Mouse (Mus musculus) E14TG2a.4 (cell line): ENCODE measurements around the gene Mnd1.

ENCODE experiments used
- CTCF ChIP-seq: conservative IDR thresholded peaks from 2 replicates; pipeline ENCODE4 v1.5.1; 2014; ENCODE audit warnings: low read length
- POU5F1 ChIP-seq: IDR thresholded peaks from 2 replicates; pipeline ENCODE4 v1.6.1; 2014; ENCODE audit warnings: low read length, borderline replicate concordance

DNA sequence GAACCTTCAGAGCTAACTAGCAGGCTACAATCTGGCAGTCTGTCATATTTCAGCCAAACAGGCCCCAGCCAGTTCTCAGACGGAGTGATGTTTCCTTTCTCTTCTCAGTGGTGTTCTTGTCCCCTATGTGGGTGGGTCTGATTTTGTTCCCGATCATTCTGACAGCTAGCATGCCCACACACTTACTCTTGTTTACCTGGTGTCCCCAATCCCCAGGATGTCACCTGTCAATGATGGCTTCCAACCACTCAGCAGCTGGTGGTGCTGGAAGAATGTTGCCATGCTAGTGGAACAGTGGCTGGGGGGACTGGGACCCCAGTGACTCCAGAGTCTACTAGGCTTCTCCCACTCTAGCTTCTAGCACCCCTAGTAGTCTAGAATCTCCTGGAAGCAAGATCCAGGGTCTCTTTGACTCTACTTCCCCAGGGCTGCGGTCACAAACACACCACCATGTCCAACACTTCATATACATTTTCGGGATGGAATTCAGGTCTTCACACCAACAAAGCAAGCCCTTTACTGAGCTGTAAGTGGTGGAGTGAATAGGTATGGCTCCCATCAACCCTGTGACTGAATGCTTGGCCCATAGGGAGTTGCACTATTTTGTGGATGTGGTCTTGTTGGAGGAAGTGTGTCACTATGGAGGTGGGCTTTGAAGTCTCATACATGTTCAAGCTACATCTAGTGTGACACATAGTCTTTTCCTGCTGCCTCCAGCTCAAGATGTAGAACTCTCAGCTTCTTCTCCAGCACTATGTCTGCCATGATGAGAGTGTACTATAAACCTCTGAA, 2.2 kb upstream of the Mnd1 start:
- no peak for TF ChIP-seq CTCF
- TF ChIP-seq POU5F1, result no peak
